Mouse (Mus musculus) spleen, postnatal 10 days (tissue): ENCODE measurements at regions not wholly inside any gene's neighbourhood (a gene's known extent, or its start where the extent isn't known, plus 50 kb on each side); places are given as distances from the start of the nearest gene placed in this dataset.

Experiments
- DNase-seq, 2 experiments: peaks; one replicate each; pipeline ENCODE4 v3.0.0; 2021 to 2022; ENCODE audit warnings: low spot score in 2 of 2

DNA sequence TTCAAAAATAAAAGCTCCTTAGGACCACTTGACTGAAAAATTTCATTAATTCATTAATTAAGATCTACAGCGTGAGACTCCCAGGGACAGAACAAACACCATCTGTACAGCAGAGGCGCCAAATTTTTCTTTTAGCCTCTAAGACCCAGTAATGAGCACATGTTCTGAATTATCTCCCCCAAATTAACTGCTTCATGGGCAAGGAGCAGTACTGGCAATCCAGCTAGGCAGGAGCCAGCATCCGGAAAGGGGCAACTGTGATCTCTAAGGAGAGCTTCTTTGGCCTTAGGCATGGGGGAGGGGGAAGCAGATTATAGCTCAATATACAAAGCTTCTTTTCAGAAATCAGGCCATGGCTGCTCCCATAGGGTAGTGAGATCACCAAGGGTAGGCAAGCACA is 278.2 kb upstream of the Castor2 start:
- no peak for DNase-seq

DNA sequence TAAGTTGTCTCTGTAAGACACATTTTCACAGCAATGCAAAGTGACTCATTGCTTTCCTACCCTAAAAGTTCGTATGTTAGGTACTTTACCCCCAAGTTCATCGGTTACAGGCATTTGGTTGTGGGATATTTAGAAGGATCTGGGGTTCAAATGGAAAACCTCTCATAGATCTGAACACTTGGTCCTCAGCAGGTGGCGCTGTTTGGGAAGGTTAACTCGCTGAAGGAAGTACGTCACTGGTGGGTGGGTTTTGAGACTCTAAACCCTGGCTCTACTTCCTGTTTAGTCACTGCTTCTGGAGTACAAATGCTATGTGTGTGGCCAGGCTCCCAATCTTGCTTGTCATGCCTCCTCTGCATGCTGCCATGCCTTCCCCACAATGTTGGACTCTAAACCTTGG is 284.0 kb upstream of the Castor2 start:
- DNase-seq, result no peak

DNA sequence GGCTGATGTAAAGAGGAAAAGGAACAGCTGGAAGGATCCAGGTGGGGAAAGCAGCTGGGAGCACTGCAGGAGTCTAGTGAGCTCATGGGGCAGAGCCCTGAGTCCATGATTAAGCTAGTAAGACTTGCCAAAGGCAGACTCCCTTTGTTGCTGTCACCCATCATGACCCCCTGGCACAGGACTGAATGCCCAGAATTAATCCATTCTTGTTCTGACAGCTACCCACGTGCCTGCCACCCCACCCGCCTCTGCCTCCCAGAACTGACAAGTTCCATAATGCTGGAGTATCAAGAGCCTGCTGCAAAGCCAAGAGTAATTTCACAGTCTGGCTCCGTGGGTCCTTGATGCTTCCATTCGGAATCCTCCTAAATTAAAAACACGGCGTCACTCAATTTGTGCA is 285.1 kb upstream of the Castor2 start:
- no peak for DNase-seq

DNA sequence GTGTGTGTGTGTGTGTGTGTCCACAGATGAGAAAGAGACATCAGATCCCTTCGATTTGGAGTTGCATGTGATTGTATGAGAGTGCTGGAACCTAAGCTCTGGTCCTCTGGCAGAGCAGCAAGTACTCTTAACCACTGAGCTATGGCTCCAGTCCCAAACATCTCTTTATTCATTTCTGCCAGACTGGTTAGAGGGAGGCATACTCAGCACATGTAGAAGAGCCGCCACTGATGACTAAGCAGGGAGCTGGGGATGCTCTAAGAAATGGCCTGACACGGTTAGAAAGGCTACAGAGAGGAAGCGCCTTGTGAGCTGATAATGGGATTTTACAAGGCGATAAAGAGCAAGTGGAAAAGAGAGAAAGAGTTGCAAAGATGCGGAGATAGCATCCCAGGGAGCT is 287.3 kb upstream of the Castor2 start:
- DNase-seq, result no peak

DNA sequence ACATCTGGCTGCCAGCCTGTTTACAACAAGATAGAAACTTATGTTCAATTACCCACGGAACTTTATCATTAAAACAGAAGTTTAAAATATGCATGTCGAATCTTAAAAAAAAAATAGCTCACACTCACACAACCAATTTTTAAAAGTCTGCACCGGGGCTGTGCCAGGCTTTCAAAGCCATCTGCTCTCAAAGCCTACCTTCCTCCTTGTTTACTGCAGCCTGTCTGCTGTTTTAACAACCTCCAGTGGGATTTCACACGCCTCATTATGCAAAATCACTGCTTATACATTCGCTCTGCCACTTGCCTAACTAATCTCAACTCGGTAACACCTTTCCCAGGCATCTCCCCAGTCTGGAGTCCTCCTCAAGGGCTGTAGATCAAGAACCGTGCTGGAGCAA is 292.6 kb upstream of the Castor2 start:
- DNase-seq, result no peak

DNA sequence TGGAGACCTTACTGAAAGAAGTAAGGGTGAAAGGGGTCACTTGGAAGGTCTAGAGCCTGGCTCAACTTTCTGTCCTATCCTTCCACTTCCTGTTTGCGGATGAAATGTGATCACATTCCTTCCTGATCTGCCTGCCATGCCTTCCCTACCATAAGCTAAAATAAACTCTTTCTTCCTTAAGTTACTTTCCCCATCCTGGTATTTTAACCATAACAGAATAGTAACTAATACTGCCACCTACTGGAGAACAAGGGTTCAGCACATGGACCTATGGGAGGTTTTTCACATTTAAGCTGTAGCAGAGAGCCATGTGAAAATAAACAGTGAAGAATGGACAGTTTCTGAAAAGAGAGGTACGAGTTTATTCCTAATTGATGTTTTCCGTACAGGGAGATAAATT is 297.5 kb upstream of the Castor2 start:
- DNase-seq, result no peak

- DNase-seq, result no peak
Measured at GRCm38 (mm10) chr5:133795638-133796037, 303.9 kb upstream of the Castor2 start.

GRCm38 (mm10) chr5:133790726-133791125 is 308.8 kb upstream of the Castor2 start:
- DNase-seq, result no peak

GRCm38 (mm10) chr5:133788006-133788405 is 311.5 kb upstream of the Castor2 start:
- no peak for DNase-seq

- DNase-seq, result no peak
Measured at GRCm38 (mm10) chr5:133787491-133787890, 312.0 kb upstream of the Castor2 start.

- no peak for DNase-seq
Measured at GRCm38 (mm10) chr5:133776591-133776990, 322.9 kb upstream of the Castor2 start.

DNA sequence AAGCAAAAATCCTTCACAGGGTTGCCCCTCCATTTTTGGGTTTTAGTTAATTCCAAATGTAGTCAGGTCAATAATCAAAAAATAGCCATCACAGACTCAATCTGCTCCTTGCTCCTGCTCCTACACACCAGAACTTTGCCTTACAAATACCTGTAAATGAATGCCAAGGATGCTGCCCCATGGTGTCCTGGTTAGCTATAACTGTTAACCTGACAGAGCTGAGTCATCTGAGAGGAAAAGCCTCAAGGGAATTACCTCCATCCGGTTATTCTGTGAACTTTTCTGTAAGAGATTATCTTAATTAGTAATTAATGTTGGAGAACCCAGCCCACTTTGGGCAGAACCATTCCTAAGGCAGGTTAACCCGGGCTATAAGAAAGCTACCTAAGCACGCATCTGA is 325.4 kb upstream of the Castor2 start:
- no peak for DNase-seq

- DNase-seq, result no peak
Measured at GRCm38 (mm10) chr5:133768856-133769255, 330.7 kb upstream of the Castor2 start.

DNA sequence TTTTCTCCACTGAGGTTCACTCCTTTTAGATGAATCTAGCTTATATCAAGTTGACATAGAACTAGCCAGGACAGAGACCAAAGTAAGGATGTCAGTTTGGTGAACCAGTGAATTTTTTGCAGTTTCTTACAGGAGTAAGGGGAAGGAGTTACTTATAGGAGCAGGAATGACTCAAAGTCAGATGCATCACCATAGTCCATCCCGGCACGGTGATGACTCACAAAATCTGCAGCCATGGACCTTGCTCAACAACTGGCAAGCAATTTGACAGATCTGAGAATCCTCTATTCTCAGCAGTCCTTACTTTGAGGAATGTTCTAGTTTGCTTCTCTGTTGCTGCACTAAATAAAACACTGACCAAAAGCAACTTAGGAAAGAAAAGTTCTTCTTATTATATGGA is 341.7 kb upstream of the Castor2 start:
- no peak for DNase-seq

- no peak for DNase-seq
Measured at GRCm38 (mm10) chr5:133754180-133754579, 345.3 kb upstream of the Castor2 start.

DNA sequence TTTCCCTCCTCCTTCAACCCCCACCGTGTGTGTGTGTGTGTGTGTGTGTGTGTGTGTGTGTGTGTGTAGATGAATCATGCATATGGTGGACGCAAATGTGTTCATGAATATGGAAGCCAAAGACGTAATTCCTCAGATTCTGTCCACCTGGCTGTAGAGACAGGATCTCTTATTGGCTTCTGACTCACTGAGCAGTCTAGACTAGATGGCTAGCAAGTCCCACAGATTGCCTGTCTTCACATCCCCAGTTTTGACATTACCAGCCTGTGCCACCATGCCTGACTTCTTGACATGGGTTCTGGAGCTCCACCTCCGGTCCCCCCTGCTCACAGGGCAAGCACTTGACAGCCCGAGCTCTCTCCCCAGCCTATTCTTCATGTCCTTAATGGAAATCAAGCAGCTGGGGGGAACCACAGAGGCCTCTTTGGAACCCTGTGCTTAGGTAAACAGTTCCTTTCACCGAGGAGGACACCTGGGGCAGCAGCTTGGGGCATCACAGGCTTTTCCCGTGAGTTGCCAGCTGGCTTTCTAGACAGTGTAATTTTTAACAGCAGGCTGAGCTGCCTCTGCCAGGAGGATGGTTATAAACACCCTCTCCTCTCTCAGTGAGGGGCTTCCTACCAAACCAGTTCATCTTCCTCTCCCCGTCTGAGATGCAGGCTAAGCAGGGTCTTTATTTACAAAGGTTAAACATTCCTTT is 345.9 kb upstream of the Castor2 start:
- no peak for DNase-seq

DNA sequence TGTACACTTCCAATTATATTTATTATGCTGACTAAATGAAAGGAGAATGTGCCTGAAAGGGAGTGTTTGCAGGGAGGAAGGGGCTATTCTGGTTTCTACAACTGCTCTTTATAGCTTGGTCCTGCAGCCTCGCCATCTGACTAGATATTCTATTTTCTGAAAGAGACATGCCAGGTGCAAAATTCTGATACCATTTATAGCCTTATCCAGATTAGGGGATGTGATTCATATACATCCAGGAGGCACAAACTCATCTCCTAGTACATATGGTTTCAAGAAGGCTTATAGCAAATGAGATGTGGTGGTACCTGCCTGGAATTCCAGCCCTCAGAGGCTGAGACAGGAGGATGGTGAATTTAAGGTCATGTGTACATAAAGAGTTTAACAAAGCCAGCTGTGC is 352.6 kb upstream of the Castor2 start:
- no peak for DNase-seq

DNA sequence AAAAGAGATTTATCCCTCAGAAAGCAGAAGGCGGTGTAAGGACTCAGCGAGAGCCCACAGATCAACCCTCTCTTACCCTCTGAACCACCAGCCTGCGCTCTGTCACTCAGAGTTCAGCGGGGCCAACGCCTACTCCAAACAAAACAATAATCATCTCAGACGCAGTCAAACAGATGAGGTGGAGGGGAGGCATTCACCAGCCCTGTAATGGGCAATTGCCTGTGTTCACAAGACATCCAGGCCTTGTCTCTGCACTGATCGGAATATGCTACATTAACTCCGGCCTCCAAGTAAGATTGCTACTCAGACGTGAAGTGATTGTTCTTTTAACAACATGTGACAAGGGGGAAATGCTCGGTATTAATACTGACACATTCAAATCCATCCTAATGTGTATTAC is 353.1 kb upstream of the Castor2 start:
- DNase-seq, result no peak

DNA sequence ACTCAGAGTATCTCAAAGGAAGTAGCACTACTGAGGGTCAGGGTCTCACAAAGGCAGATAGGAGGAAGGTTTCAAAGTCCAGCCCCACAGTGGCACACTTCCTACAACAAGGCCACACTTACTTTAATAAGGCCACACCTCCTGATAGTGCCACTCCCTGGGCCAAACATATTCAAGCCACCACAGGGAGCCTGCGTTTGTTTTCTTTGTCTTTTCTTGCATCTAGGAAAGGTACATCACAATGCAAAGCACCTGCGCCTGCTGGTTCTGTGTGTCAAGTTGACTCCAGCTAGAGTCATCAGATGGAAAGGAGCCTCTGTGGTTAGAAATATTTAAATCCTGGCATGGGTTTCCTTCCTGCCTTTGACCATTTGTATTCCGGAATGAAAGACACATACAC is 355.4 kb upstream of the Castor2 start:
- no peak for DNase-seq

DNA sequence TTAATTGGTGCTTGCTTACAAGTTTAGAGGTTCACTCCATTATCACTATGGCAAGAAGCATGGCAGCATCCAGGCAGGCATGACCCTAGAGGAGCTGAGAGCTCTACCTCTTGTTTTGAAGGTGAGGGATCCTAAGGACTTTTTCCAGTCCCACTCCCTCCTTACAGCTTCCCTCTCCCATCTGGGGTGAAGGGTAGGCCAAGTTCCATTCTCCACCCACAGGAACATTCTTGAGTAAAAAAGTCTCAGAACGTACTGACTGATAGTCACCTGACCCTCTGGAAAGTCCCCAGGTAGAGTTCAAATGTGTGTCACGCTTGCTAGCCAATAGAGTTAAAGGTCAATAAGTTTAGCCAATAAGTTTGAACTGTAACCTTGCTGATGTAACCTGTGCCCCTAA is 355.9 kb upstream of the Castor2 start:
- no peak for DNase-seq

DNA sequence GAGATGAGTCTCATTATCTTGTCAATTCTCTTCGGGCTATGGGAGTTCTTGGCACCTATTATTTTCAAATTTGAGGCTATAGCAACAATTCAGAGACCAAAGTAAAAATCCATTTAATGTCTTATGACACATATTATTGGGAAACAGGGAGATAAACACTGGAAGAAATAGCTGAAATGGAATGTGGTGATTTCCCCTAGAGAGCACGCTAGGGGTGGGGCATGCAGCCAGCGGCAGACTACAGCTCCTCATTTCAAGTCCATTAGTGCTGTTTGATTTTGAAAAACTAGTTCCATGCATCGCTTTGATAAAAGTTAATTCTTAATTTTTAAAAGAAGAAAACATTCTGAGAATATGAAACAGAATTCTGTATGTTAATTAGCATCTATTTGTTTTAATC is 367.6 kb upstream of the Castor2 start:
- DNase-seq, result no peak

- no peak for DNase-seq
Measured at GRCm38 (mm10) chr5:133718187-133719078, 381.1 kb upstream of the Castor2 start.

DNA sequence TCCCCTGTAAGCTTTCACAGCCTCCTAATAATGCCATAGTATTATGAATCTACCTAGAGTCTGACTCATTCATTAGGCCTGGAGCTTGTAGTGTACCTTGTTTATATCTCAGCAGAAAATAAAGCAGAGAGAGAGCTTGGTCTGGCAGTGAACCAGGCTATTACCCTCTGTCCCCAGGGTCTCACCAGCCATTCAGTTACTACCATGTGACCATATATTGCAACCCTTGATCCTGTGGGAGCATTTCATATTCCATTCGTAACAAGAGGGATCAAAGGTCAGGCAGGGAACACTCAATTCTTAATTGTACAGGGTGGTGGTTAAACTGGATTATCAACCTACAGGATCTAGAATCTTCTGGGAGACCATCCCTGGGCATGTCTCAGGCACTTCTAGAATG is 383.7 kb upstream of the Castor2 start:
- DNase-seq, result no peak
